Mouse (Mus musculus): ENCODE measurements around the gene Gm7544.
"Not testable (repeated sequence)": the region's sequence is repeated elsewhere in the genome, so short reads cannot be mapped to it uniquely, and the experiment has no call there.

The Gm7544 gene

DNA sequence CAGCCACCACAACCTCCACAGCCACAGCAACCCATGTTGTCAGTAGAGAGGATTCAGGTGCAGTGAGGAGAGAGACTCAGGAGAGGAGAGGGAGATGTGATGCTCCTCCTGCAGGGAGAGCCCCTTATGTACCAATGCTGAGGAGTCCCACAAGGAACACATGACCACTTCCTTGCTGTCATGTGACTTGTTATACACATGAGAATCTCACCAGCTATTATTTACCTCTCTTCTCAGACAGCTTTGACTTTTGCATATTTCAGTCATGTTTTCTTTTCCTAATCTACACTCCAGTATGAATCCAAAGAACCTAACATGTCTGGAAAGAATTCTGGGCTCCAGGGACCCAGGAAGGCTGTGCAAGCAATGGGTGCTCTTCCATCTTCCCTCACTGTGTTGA is at the start of gene Gm7544:
Gene Gm7544, minus strand, starts transcription at position 101 of the 400 bp plus-strand sequence.
- not testable (repeated sequence) for DNase-seq (ENCODE audit: extremely low spot score, low read depth, low spot score)

DNA sequence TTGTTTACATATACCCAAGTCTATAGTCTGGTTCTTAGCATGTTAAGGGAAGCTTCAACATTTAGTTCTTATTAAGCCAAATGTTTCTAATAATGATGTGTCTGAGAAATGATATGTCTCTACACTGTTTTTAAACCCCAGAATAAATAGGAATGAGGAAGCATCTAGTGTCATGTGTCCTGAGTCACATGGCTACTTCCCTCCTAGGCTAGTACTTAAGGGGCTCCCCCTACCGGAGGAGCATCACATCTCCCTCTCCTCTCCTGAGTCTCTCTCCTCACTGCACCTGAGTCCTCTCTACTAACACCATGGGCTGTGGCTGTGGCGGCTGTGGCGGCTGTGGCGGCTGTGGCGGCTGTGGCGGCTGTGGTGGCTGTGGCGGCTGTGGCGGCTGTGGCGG is 44.5 kb upstream of the Gm7544 start, which contains the start of gene Gm47959:
Gene Gm47959, plus strand, starts transcription at position 243 of the 400 bp plus-strand sequence.
- DNase-seq (ENCODE audit: extremely low spot score, low read depth, low spot score): not testable (repeated sequence)

DNA sequence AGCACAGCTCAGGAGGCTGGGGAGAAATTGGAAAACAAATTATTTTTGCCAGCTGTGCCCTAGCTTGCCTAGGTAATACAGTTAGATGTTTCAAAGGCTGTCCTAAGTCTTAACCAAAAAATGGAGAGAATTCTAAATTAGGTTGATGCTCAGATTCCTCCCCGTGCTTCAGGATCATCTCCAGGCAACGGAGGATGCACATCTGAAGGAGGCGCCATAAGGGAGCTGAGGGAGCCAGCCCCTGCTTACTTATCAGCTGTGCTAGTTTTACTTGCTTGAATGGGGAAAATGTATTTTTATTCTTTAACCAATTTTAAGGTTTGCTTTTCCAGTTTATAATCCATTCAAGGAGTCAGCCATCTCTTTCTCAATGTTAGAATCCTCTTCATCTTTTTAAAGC is 38.1 kb upstream of the Gm7544 start:
- no peak for DNase-seq (ENCODE audit: extremely low spot score, low read depth, low spot score)

DNA sequence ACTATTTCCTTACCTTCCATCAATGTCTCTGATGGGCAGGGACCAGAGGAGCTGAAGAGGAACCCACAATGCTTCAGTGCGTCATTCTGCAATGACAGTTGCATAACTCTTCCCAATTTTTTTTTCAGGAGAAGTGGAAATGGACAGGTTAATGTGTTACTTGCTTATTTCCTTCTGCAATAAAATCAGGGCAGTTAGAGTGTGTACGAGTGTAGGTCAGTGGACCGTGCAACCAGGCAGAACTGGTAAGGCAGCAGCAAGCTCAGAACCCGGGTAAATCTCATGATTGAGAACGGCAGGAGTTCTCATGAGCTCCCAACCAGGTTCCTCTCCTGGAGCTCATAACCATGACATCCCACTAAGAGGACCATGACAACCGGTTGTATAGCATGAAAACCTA is 36.3 kb upstream of the Gm7544 start:
- no peak for DNase-seq (ENCODE audit: extremely low spot score, low read depth, low spot score)

DNA sequence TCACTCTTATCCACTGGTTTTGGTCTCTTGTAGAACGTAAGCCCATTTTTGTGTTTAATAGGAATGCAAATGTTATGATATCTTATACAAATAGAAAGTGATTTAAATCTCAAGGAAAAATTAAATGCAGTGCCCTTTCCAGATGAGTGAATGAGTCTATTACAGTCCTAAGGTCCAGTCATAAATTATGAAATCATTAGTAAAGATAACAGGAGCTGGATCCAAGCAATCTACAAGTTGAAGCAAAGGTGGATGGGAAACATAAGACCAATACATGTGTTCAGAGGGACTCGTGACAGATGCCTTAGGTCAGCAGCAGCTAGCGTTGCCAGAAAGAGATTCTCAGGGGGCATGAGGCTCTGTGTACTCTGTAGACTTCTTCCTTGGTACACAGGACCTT is 35.8 kb upstream of the Gm7544 start:
- no peak for DNase-seq (ENCODE audit: extremely low spot score, low read depth, low spot score)

DNA sequence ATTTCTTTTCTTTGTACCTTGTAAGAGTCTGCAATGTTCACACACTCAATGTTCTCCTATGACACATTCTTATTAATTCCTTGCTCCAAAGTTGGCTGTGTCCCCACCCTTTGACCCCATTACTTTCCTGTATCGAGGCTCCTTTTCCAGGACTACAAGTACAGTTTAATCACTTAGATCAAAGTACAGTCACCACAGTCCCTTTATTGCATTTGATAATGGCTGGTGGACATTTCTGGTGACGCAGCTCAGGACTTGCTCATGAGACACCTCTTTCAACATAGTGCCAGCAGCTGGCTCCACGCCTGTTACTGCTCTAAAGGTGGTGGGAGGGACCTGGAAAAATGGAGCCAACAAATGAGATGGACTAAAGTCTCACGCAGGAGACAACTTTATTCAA is 35.2 kb upstream of the Gm7544 start:
- DNase-seq (ENCODE audit: extremely low spot score, low read depth, low spot score): no peak

DNA sequence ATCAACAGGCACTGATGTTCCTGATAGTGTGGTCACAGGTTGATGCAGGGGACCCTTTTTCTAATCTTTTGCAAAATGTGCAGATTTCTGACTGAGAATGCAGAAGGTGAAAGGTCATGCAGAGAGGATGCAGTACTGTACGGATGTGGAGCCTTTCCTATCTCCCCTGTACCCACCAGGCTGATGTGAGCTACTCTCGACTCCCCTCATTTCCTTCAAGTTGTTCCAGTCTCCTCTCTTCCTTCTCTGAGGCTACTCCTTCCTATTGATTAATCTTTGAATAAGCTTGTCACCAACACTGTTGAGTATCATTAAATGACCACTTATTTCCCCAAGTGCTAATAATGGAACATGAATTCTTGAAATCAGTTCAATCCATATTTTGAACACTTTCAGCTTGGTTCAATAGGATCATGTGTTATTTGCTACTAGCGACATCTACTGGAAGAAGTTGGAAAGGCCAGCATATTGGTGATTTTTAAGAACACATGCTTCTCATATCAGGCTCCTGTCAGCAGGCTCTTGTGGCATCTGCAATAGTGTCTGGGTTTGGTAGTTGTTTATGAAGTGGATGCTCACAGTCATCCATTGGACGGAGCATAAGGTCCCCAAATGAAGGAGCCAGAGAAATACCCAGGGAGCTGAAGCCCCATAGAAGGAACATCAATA is 31.9 kb upstream of the Gm7544 start:
- DNase-seq (ENCODE audit: extremely low spot score, low read depth, low spot score): peak; percentile 58

DNA sequence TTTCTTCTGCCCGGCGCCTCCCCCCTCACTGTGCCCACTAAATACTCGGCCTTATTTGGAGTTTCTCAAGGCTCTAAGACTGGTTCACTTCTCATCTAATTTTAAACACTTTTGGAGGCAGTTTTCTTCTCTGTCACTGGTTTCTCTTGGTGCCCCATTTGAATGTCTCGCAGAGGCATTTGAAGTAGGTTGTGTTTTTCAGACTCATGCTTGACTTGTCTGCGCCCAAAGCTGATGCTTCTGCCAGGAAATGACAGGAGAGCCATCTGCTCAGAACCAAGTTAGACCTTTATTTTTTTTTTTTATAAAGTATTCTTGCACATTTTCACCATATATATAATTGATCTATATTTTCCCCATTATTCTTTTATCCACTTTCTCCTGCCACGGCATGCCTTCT is 30.9 kb upstream of the Gm7544 start:
- no peak for DNase-seq (ENCODE audit: extremely low spot score, low read depth, low spot score)

DNA sequence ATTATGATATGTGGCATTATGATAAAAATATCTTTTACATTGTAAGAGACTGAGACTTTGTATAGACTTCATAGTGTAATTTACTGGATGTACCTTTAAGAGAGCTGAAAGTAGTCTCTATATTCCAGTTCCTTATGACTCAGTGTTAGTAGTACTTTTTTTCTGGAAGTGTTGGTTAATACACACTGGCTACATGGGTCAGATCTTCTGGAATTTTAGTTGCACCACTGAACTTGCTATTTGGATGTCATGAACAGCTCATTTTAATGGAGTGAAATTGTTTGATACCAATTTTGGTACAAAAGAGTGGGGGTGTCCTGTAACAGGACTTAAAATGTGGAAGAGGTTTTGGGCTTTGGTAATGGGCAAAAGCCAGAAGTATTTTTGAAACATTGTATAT is 22.0 kb upstream of the Gm7544 start:
- no peak for DNase-seq (ENCODE audit: extremely low spot score, low read depth, low spot score)

DNA sequence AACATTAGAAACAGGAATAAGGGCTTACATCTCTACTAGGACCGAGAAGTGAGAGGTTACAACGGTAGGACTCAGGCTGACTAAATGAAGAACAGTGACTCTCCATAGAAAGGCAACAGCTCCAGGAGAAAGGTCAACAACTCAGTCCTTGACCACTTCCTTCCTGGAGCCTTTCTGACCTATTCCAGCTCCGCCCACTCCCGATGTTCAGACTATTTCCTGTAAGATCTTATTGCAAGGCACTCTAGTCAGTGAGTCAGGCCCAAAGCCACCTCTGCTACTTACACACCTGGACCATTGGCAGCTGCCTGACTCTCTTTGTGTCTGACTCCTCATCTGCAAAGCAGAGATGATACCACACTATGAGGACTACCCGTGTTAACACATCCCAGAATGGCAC is 19.9 kb upstream of the Gm7544 start:
- DNase-seq (ENCODE audit: extremely low spot score, low read depth, low spot score): no peak

DNA sequence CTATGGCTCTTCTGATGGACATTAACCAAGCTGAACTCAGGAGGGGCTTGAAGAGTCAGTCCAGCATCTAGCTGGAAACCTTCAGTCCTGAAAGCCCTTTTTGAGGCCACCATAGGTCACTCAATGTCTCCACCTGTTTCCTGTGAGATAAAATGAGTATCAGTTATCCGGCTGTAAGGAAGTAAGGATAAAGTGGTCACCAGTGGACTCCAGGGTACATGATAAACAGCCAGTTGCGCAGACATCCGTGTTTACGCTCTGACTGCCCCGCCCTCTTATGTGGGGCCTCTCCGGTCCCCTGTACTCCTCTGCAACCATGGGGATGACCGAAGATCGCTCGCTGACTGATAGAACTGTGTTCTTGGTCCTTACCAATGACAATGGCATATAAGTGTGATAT is 18.5 kb upstream of the Gm7544 start:
- no peak for DNase-seq (ENCODE audit: extremely low spot score, low read depth, low spot score)

DNA sequence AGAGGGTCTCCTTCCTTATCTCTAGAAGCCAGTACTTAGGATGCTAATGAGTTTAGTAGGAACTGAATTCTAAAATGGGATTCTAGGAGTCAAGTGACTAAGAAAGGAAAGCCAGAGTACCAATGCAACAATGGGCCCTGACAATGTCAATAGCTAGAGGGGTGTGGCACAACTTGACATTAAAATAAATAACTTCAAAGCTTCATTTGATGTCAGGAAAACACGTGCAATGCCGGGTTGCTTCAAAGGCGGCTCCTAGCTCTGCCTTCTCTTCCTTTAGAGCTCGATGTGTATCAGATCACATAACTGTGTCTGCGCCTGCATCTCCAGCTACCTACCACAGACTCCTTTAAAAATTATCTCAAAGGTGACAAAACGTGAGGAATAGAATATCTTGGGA is 18.1 kb upstream of the Gm7544 start:
- DNase-seq (ENCODE audit: extremely low spot score, low read depth, low spot score): no peak

DNA sequence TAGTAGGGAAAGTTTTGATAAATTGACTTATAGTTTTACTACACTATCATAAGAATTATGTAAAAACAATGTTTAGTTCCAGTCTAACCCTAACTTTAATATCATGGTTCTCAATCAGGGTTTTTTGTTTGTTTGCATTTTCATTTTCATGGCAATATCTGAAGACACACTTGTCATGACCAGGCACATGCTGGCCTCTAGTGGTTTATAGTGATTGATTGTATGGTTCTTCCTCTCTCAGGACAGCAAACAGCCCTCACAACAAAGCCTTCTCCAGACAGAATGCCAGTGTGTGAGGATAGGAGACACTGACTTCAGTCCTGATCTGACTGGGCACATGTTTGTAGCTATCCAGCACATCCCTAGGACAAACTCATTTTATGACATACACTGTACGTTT is 17.4 kb upstream of the Gm7544 start:
- DNase-seq (ENCODE audit: extremely low spot score, low read depth, low spot score): no peak

DNA sequence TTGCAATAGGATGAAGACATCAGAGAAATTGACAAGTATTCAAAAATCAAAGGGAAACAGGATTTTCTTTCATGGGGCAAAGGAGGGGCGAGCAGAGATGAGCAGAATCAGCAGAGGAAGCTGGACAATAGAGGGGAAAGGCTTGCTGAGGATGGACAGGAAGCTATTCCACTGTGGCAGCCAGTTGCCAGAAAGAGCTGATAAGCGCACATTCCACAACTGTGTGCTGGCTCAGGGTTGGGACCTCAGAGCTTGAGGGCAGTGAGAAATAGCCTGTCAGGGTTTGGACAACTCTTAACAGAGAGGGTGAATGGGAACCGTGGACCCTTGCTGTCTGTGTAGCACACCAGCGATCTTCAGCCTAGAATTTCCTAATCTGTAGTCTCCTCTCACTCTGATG is 16.2 kb upstream of the Gm7544 start:
- no peak for DNase-seq (ENCODE audit: extremely low spot score, low read depth, low spot score)

DNA sequence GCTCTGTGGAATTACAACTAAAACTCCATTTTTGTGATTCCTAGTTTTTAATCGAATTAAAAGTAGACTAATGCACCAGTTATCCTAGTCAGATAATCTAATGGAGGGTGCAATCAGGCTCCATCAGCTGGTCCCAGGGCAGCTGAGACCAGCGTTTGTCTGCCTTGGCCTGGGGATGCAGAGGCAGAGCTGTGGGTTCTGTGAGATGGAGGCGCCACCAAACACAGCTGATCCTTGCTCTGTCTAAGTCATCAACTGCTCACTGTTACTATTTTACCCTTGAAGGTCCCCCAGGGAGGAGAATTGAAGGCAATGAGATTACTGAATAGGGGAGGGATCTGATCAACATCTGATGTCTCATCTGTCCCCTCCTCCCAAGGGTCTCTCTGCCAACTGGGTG is 10.6 kb upstream of the Gm7544 start:
- DNase-seq (ENCODE audit: extremely low spot score, low read depth, low spot score): no peak

DNA sequence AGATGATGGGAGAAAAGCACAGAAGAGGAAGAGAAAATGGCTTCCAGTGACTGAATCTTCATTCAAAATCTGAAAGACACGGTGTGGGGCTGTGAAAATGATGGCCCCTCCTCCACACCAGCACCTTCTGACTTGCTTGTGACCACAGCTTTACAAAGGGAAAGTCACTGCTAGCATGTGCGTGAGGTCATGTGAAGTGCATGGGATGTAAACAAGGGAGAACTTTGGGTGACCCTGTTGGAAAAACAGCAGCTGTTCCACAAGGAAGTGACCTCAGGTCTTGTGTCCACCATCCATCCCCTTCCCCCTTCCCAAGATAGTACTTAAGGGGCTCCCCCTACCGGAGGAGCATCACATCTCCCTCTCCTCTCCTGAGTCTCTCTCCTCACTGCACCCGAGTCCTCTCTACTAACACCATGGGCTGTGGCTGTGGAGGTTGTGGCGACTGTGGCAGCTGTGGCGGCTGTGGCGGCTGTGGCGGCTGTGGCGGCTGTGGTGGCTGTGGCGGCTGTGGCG is 4.1 kb upstream of the Gm7544 start, which contains the start of gene Gm47955:
Gene Gm47955, plus strand, starts transcription at position 417 of the 516 bp plus-strand sequence.
- DNase-seq (ENCODE audit: extremely low spot score, low read depth, low spot score): no peak

DNA sequence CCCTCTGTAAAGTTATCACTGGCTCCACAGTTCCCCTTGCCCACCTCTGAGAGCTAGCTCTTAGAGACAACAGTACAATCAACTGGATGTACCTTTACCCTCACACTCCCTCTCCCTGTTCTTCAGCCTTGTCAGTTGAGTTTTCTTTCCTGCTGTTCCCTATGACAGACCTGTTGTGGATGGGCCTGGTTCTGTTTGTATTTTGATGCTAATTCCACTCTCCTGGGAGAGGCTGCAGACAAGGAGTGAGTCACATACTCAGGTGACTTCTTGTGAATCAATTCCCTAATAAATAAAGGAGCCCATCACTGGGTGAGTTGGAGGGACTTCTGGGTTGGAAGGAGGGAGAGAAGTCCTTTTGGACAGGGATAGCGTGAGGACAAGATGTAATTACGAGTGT is 7.2 kb downstream of the Gm7544 start:
- no peak for DNase-seq (ENCODE audit: extremely low spot score, low read depth, low spot score)

DNA sequence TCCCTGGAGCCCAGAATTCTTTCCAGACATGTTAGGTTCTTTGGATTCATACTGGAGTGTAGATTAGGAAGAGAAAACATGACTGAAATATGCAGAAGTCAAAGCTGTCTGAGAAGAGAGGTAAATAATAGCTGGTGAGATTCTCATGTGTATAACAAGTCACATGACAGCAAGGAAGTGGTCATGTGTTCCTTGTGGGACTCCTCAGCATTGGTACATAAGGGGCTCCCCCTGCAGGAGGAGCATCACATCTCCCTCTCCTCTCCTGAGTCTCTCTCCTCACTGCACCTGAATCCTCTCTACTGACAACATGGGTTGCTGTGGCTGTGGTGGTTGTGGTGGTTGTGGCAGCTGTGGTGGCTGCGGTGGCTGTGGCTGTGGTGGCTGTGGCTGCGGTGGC is 9.8 kb downstream of the Gm7544 start:
- not testable (repeated sequence) for DNase-seq (ENCODE audit: extremely low spot score, low read depth, low spot score)

DNA sequence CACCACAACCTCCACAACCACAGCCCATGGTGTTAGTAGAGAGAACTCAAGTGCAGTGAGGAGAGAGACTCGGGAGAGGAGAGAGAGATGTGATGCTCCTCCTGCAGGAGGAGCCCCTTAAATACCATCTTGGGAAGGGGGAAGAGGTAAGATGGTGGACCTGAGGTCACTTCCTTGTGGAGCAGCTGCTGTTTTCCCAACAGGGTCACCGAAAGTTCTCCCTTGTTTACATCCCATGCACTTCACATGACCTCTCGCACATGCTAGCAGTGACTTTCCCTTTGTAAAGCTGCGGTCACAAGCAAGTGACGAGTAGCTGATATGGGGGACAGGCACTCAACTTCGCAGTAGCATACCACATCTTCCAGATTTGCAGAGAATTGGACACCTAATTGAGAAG is 12.5 kb downstream of the Gm7544 start, which contains the start of gene A030003K21Rik:
Gene A030003K21Rik, minus strand, starts transcription at position 94 of the 400 bp plus-strand sequence.
- not testable (repeated sequence) for DNase-seq (ENCODE audit: extremely low spot score, low read depth, low spot score)

DNA sequence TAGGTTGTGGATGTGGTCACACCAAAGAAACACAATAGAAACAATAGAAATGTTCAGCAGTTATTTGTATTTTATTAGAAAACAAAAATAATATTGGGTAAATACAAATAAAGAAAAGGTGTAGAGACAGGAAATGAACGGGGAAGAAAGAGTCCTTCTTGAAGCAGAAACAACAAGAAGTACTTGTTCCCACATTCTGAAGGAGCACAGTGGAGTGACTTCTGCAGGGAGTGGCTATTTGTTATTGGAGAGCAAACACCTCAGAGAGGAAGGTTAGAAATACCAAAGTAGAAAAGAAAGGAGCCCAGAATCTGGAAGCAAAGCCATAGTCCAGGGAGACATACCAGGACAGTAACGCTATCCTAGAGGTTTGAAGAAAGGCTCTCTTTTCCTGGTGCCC is 13.3 kb downstream of the Gm7544 start:
- not testable (repeated sequence) for DNase-seq (ENCODE audit: extremely low spot score, low read depth, low spot score)

DNA sequence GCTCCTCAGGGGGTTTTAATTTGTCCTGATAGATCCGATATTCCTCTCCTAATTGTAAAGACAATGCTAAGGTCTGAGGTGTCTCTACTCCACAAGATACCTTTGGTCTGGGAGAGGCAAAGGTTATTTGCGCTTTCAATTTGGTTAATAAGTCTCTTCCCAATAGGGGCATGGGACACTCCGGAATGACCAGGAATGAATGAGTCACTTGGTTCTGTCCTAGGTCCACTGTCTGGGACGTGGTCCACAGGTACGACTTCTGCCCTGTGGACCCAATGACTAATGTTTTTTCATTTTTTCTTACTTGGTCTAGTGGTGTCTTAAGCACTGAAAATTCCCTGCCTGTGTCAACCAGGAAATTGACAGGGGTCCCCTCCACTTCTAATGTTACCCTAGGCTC is 17.1 kb downstream of the Gm7544 start:
- no peak for DNase-seq (ENCODE audit: extremely low spot score, low read depth, low spot score)

DNA sequence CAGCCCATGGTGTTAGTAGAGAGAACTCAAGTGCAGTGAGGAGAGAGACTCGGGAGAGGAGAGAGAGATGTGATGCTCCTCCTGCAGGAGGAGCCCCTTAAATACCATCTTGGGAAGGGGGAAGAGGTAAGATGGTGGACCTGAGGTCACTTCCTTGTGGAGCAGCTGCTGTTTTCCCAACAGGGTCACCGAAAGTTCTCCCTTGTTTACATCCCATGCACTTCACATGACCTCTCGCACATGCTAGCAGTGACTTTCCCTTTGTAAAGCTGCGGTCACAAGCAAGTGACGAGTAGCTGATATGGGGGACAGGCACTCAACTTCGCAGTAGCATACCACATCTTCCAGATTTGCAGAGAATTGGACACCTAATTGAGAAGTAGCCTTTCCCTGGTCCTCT is 24.5 kb downstream of the Gm7544 start, which contains the start of gene Gm6217:
Gene Gm6217, minus strand, starts transcription at position 74 of the 400 bp plus-strand sequence.
- not testable (repeated sequence) for DNase-seq (ENCODE audit: extremely low spot score, low read depth, low spot score)

DNA sequence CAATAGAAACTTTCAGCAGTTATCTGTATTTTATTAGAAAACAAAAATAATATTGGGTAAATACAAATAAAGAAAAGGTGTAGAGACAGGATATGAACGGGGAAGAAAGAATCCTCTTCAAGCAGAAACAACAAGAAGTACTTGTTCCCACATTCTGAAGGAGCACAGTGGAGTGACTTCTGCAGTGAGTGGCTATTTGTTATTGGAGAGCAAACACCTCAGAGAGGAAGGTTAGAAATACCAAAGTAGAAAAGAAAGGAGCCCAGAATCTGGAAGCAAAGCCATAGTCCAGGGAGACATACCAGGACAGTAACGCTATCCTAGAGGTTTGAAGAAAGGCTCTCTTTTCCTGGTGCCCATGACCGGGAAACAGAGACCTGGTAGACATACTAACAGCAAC is 25.3 kb downstream of the Gm7544 start:
- DNase-seq (ENCODE audit: extremely low spot score, low read depth, low spot score): not testable (repeated sequence)

Data from hindlimb bud, embryonic 11.5 days (tissue).